Mouse (Mus musculus): ENCODE measurements around the gene Wdr81.

Wdr81 gene

DNA sequence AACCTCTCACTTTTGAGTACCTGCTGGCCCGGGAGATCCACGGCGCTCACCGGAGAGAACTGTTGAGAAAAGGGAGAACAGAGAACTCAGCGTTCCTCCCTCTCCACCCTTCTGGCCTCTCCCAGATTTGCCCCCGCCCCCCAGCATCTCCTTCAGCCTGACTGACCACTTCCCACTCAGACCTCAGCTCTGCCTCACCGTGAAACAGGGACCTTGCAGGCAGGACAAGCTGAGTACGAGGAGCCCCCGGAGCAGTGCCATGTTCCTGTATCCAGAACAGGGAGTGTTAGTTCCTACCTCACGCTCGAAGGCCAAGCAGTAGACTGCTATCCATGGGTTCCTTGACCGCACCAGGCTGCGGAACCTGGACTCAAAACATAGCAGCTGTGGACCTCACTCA is 16.3 kb downstream of the Wdr81 start:
- in situ Hi-C loops (cut with MboI), result no loop called here

DNA sequence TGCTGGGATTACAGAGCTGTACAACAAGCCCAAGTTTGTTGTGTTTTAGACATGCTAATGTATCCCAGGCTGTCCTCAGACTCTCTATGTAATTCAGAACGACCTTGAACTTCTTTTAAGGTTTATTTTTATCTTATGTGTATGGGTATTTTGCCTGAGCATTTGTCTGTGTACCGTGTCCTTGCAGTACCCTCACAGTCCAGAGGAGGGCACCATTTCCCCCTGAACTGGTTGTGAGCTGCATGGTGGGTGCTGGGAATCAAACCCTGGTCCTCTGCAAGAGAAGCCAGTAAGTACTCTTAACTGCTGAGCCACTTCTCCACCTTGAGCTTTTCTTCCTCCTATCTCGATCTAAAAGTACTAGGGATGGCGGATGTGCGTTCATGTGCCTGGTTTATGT is 20.4 kb downstream of the Wdr81 start:
- in situ Hi-C loops (cut with MboI), result no loop called here

GRCm38 (mm10) chr11:75431307-75431706 is 23.2 kb downstream of the Wdr81 start:
- in situ Hi-C loops (cut with MboI), result no loop called here

DNA sequence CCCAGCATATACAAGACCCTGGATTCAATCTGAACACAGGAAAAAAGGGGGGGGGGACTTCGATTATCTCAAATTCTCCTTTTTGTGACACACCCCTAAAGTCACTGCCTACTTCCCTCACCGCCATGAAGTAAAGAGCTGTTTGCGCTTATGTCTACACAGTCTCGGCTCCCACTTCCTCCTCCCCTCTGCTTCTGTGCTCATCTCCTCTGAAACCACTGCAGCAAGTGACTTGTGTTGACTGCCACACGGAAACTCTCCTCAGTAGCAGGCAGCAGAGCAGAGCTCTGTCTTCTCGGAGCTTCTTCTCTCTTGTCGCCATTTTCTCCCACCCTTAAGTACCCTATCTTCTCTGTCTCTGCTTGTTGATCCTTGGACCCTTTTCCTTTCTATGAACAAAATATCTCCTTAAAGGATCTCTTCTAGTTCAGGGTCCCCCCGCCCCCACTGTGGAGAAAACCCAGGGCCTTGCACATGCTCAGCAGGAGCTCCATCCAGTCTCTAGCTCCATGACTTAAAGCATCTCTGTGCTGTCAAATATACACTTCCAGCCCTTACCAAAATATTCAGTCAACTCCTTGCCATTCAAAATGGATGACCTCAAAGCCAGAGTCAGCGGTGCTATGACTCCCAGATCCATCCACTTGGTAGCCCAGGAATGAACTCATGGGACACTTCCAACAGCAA is 25.4 kb downstream of the Wdr81 start:
- in situ Hi-C loops (cut with MboI), result no loop called here

GRCm38 (mm10) chr11:75424459-75424858 is 30.1 kb downstream of the Wdr81 start:
- in situ Hi-C loops (cut with MboI), result no loop called here

DNA sequence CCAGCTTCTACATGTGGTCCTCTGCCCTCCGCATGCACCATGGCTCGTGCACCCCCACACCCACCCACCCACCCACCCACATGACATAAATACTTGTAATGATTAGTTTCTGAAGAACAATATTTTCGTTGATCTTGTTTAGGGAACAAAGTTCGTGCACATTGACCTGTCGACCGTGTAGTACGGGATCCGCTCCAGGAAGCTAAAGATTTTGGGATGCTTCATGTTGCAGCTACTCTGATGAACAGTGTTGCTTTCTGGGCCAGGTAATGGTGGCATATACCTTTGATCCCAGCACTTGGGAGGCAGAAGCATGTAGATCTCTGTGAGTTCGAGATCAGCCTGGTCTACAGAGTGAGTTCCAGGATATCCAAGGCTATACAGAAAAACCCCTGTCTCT is 30.5 kb downstream of the Wdr81 start:
- in situ Hi-C loops (cut with MboI), result no loop called here

GRCm38 (mm10) chr11:75423091-75423490 is 31.4 kb downstream of the Wdr81 start:
- in situ Hi-C loops (cut with MboI), result no loop called here

- in situ Hi-C loops (cut with MboI), result no loop called here
Observed at GRCm38 (mm10) chr11:75422013-75422792, 32.3 kb downstream of the Wdr81 start, which contains the start of gene Serpinf1. Serpinf1 (minus strand) TSS chr11:75422701.

DNA sequence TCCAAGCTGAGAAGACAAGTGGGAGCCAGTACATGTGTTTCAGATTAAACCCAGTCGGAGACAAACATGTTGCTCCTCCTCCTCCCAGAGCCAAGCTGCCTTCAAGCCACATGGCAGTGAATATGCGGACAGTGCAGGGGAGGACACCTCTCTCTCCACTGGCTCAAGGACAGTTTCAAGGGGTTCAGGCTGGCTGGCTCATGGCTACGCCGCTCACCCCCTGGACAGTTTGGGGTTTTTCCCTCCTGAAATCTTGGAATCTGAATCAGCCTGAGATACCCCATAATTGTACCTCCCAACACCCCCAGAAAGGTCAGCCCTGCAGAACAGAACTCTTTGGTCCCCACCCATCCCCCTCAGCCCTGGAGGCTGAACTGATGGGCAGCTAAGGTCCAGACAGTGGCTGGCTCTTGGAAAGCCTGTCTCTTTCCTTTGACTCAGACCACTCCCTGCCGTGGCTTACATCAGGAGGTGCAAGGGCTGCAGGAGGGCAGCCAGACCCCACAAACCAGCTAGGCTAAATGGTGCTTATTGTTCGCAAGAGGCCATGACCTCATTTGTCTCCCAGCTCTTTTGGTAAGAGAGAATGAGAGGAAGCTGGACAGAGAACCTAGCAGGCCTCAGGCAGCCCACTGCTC is 33.0 kb downstream of the Wdr81 start:
- in situ Hi-C loops (cut with MboI), result no loop called here

GRCm38 (mm10) chr11:75420810-75421374 is 33.6 kb downstream of the Wdr81 start:
- in situ Hi-C loops (cut with MboI), result no loop called here

DNA sequence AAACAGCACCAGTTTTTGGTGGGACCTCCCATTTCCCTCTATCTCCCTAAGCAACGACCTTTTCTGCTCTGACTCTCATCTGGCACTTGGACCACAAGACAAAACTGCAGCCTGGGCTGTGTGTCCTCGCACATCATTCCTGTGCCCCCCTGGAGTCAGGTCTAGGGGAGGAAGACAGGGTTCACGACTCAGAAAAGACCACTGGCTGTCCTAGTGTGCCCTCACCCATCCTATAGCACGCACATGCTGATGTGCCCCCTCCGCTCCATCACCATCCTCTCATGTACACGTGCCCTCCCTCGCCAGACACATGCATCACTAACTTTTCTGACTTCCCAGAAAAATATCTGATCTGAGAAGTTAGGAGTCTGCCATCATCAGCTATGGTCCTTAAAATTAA is 34.5 kb downstream of the Wdr81 start:
- in situ Hi-C loops (cut with MboI), result no loop called here

GRCm38 (mm10) chr11:75415994-75416393 is 38.5 kb downstream of the Wdr81 start:
- in situ Hi-C loops (cut with MboI), result no loop called here

DNA sequence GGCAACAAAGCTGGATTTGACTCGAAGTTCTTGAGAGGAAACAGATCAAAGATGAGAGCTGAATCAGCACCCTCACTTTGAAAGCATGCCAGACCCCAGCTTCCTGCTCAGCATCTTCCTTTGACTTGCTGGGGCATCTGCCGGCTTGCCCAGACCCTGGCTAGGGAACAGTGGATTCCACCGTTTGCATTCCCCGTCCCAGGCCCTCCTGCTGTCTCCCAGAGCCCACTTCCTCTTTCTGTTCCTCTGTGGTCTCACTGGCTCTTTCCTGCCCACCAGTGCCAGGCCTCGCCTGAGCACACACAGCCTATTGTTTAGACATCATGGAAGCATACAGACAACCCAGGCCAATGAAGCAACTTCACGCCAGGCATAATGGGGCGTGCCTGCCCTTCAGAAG is 39.4 kb downstream of the Wdr81 start:
- in situ Hi-C loops (cut with MboI), result no loop called here

- in situ Hi-C loops (cut with MboI), result no loop called here
Observed at GRCm38 (mm10) chr11:75410591-75410990, 43.9 kb downstream of the Wdr81 start.

DNA sequence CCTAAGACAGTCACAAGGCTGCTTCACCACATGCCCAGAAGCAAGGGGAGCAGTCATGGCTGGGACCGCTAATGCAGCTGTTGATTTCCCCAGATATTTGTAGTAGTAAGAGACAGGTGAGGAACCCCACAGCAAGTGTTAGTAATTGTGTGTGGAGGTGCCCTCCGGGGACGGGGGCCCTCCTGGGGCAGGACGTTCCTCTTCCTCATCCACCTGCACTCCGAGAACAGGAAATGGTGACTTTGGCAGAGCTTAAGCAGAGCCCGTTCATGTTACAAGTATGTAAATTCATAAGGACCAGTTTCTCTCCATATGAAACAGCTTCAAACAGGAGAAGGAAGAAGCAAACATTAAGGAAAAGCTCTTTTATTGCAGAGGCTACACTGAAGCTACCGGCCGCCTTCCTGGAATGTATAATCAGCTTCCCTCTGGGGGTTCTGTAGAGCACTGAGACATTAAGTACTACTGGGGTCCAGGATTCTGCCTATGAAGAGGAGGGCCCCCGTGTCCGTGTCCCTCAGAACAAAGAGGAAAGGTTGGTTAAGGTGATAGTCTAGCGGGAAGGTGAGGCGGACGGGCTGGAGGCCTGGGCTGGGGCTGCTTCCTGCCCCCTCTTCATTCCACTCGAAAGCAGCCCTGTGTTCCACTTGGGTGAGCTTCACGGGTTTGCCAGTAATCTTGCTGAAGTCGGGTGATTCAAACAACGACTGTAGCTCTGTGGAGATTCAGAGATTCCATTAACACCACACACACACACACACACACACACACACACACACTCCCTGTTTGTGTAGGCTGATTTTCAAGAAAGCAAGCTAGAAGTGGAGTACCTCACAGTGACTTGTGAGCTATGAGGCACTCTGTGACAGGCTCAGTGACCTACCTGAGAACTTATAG is 44.6 kb downstream of the Wdr81 start:
- in situ Hi-C loops (cut with MboI), result no loop called here

DNA sequence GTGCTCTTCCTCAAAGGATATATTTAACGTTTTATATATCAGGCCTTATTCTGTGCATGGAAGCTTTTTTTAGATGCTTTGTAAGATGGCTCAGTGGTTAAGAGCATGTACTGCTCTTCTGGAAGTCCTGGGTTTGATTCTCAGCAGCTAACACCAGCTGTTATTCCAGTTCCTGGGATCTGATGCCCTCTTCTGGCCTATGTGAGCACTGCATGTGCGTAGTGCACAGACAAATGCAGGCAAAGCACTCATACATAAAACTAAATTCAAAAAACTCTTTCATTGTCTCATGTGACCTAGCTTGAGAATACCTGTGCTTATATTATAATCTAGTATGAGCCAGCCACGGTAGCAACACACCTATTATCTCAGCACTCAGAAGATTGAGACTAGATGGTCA is 47.7 kb downstream of the Wdr81 start:
- in situ Hi-C loops (cut with MboI), result no loop called here

DNA sequence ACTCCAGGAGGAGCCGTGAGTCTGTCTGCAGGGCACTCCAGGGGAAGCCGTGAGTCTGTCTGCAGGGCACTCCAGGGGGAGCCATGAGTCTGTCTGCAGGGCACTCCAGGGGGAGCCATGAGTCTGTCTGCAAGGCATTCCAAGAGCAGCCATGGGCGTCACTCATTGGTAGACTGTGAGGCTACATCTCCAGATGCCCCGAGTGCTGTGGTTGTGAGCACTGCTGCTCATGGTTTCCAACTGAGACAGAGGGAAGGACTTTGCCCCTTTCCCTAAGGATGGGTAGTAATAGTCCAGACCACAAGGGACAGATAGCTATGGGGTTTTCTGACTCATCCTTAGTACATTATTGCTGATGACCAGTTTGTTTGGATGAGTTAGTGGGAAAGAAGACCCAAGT is 48.4 kb downstream of the Wdr81 start:
- in situ Hi-C loops (cut with MboI), result no loop called here

DNA sequence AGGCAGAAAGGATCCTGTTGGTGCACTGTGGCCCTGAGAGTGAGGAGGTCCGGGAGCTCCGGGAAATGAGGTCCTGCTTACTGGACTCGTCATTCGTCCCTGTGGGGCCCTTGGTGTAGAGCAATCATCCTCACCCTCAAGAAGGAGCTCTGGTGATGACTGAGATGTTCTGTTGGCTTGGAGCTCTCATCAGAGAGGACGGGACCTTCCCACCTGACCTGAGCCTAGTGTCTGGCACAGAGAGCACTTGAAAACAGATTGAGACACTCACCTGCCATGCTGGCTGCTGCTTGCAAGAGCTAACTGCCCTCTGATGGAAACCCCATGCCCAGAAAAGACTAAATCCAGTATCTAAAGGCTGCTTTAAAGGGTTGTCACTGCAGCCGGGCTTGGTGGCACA is 49.7 kb downstream of the Wdr81 start:
- in situ Hi-C loops (cut with MboI), result no loop called here

DNA sequence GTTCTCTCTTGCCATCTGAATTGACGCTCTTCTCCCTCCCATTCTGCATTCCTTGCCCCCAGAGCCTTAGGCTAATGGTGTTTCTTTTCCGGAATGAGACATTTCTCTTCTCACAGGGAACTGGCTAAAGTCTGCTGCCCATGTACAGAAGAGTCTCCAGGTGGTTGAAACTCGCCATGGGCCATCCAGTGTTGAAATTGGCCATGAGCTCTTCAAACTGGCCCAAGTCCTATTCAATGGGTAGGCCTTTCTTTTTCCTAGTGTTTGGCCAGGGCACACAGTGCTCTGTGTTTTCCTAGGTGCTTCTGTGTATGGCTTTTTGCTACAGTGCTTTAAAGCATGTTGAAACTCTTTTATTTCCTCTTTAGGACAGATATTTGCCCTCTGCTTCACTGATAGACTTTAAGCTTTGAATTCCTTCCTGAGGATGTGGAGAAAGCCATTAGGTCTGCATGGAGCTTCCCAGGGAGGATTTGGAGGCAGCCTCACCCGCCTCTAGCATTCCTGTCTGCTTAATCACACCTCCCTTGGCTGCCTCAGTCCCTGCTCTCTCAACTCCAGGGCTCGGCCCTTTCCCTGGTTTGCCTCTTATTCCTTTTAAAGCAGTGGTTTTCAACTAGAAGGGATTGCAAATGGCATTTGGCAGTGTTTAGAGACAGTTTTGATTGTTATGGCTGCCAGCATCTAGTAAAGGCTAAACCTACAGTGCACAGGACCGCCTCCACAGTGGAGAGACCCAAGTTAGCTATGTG is 51.0 kb downstream of the Wdr81 start:
- in situ Hi-C loops (cut with MboI), result no loop called here

- in situ Hi-C loops (cut with MboI), result no loop called here
Observed at GRCm38 (mm10) chr11:75402271-75402690, 52.2 kb downstream of the Wdr81 start.

- in situ Hi-C loops (cut with MboI), result no loop called here
Observed at GRCm38 (mm10) chr11:75400099-75400498, 54.4 kb downstream of the Wdr81 start.

Data from mature B cell (primary cell).